Mouse (Mus musculus): Measurements from ENCODE around the gene Phf24.

DNA sequence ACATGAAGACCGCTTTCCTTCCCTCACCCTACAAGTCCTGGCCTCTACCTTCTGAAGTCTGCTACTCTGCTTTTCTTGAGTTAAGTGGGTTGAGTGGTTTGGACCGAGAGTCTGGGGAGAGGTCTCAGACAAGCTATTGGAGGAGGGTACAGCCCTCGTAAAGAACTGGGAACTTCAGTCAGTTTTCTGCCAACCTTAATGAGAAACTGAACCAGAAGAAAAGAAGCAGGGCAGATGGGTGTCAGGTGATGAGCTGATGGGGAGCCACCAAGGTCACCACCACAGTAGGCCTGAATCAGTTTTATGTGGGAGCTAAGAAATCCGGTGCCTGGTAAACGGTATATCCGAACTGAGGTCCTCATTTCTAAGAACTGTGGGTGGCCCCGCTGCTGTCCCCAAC, 44.3 kb upstream of the Phf24 start:
- no peak for TF ChIP-seq POLR2A (IDR thresholded peaks at IDR 0.05; ENCODE audit: borderline replicate concordance, extremely low read depth, insufficient read depth, insufficient read length, poor library complexity, severe bottlenecking)
- no peak for TF ChIP-seq CTCF (IDR thresholded peaks at IDR 0.05; ENCODE audit: borderline replicate concordance, extremely low read depth, insufficient read depth, insufficient read length)

Measured in brain, embryonic 14.5 days (tissue).